Mouse (Mus musculus): ENCODE measurements around the gene Slfn1. TPM values are rescaled to one million over a fixed set of nuclear protein-coding genes. Genes with fewer than 3 reads are reported as not detected.

Slfn1 gene
- polyA plus RNA-seq (2015; fragmentation: Nextera tagmentation; extraction: Ambion mirVana), result 0.10 TPM in 1 of 2 replicates, not detected in the other

GRCm38 (mm10) chr11:83116597-83117227, at the start of gene Slfn1:
Slfn1 (plus strand) TSS chr11:83116849.
- Histone ChIP-seq H3K36me3 (no peaks in the 10 kb centered on the region), H3K9me3 (no peaks in the 10 kb centered on the region), H3K4me1 (no peaks in the 10 kb centered on the region), H3K4me2 (replicated peaks) (no peak within 1 kb of the TSS), H3K9ac (no peak within 1 kb of the TSS), H3K27me3 (no peaks in the 10 kb centered on the region), H3K4me3 (no peak within 1 kb of the TSS), H3K27ac (no peak within 1 kb of the TSS)
- ATAC-seq (ENCODE audit: low FRiP score, low read depth), result no peak
- 86% methylated on average over 13 of the region's 13 CpGs for WGBS

GRCm38 (mm10) chr11:83067982-83068694, 48.5 kb upstream of the Slfn1 start:
- Histone ChIP-seq H3K27ac (no peak overlapping the region), H3K27me3 (peaks cover 11% of the 10 kb centered on the region; the same call in 1 of the 2 replicates), H3K9ac (no peak overlapping the region), H3K4me3 (no peak overlapping the region), H3K4me1 (peaks cover 2% of the 10 kb centered on the region; the same call in 1 of the 2 replicates), H3K36me3 (no peaks in the 10 kb centered on the region), H3K9me3 (no peaks in the 10 kb centered on the region), H3K4me2 (replicated peaks) (no peak overlapping the region)
- ATAC-seq (ENCODE audit: low FRiP score, low read depth), result no peak
- 70% methylated on average over 4 of the region's 4 CpGs for WGBS

GRCm38 (mm10) chr11:83070321-83070970, 46.2 kb upstream of the Slfn1 start:
- Histone ChIP-seq H3K9ac (no peak overlapping the region), H3K27me3 (peaks cover 7% of the 10 kb centered on the region; the same call in 1 of the 2 replicates), H3K4me1 (peaks cover 2% of the 10 kb centered on the region; the same call in 1 of the 2 replicates), H3K27ac (no peak overlapping the region), H3K4me2 (replicated peaks) (no peak overlapping the region), H3K9me3 (no peaks in the 10 kb centered on the region), H3K36me3 (no peaks in the 10 kb centered on the region), H3K4me3 (no peak overlapping the region)
- no peak for ATAC-seq (ENCODE audit: low FRiP score, low read depth)
- WGBS, result 83% methylated on average over 15 of the region's 15 CpGs

- Histone ChIP-seq H3K4me2 (replicated peaks) (no peak overlapping the region), H3K9me3 (no peaks in the 10 kb centered on the region; the same call in 1 of the 2 replicates), H3K27ac (no peak overlapping the region), H3K27me3 (no peaks in the 10 kb centered on the region), H3K4me3 (no peak overlapping the region), H3K4me1 (no peaks in the 10 kb centered on the region), H3K36me3 (no peaks in the 10 kb centered on the region), H3K9ac (no peak overlapping the region)
- ATAC-seq (ENCODE audit: low FRiP score, low read depth), result no peak
- WGBS, result 73% methylated on average over 3 of the region's 3 CpGs
Measured at GRCm38 (mm10) chr11:83077714-83078422, 38.8 kb upstream of the Slfn1 start.

GRCm38 (mm10) chr11:83078423-83079140, 38.1 kb upstream of the Slfn1 start:
- H3K9me3 ChIP-seq, result no peaks in the 10 kb centered on the region; the same call in 1 of the 2 replicates
- H3K4me1 ChIP-seq, result no peaks in the 10 kb centered on the region
- WGBS, result 81% methylated on average over 5 of the region's 5 CpGs
- no peak overlapping the region for H3K4me3 ChIP-seq
- no peak overlapping the region for H3K4me2 ChIP-seq (replicated peaks)
- H3K36me3 ChIP-seq, result no peaks in the 10 kb centered on the region
- H3K9ac ChIP-seq, result no peak overlapping the region
- H3K27me3 ChIP-seq, result no peaks in the 10 kb centered on the region
- no peak overlapping the region for H3K27ac ChIP-seq
- no peak for ATAC-seq (ENCODE audit: low FRiP score, low read depth)

GRCm38 (mm10) chr11:83079487-83080199, 37.0 kb upstream of the Slfn1 start:
- no peak overlapping the region for H3K27ac ChIP-seq
- no peak overlapping the region for H3K4me2 ChIP-seq (replicated peaks)
- no peak overlapping the region for H3K4me3 ChIP-seq
- H3K9ac ChIP-seq, result no peak overlapping the region
- H3K9me3 ChIP-seq, result no peaks in the 10 kb centered on the region; the same call in 1 of the 2 replicates
- 82% methylated on average over 9 of the region's 9 CpGs for WGBS
- no peaks in the 10 kb centered on the region for H3K4me1 ChIP-seq
- no peaks in the 10 kb centered on the region for H3K27me3 ChIP-seq
- no peak for ATAC-seq (ENCODE audit: low FRiP score, low read depth)
- H3K36me3 ChIP-seq, result no peaks in the 10 kb centered on the region

GRCm38 (mm10) chr11:83082741-83083473, 33.7 kb upstream of the Slfn1 start:
- Histone ChIP-seq H3K27me3 (no peaks in the 10 kb centered on the region), H3K36me3 (no peaks in the 10 kb centered on the region), H3K4me1 (no peaks in the 10 kb centered on the region), H3K4me3 (no peak overlapping the region), H3K9me3 (no peaks in the 10 kb centered on the region; the same call in 1 of the 2 replicates), H3K27ac (no peak overlapping the region), H3K4me2 (replicated peaks) (no peak overlapping the region), H3K9ac (no peak overlapping the region)
- WGBS, result 64% methylated on average over 7 of the region's 7 CpGs
- no peak for ATAC-seq (ENCODE audit: low FRiP score, low read depth)

- Histone ChIP-seq H3K27me3 (no peaks in the 10 kb centered on the region), H3K4me3 (no peak overlapping the region), H3K36me3 (no peaks in the 10 kb centered on the region), H3K9me3 (no peaks in the 10 kb centered on the region; the same call in 1 of the 2 replicates), H3K4me1 (no peaks in the 10 kb centered on the region), H3K27ac (no peak overlapping the region), H3K9ac (no peak overlapping the region), H3K4me2 (replicated peaks) (no peak overlapping the region)
- no peak for ATAC-seq (ENCODE audit: low FRiP score, low read depth)
- 94% methylated on average over 2 of the region's 2 CpGs for WGBS
Measured at GRCm38 (mm10) chr11:83084161-83084560, 32.5 kb upstream of the Slfn1 start.

- Histone ChIP-seq H3K9me3 (no peaks in the 10 kb centered on the region; the same call in 1 of the 2 replicates), H3K4me2 (replicated peaks) (no peak overlapping the region), H3K4me1 (no peaks in the 10 kb centered on the region), H3K27ac (no peak overlapping the region), H3K36me3 (no peaks in the 10 kb centered on the region), H3K4me3 (no peak overlapping the region), H3K9ac (no peak overlapping the region), H3K27me3 (no peaks in the 10 kb centered on the region)
- no peak for ATAC-seq (ENCODE audit: low FRiP score, low read depth)
- WGBS, result 90% methylated on average over 10 of the region's 10 CpGs
Measured at GRCm38 (mm10) chr11:83084761-83085160, 31.9 kb upstream of the Slfn1 start.

- Histone ChIP-seq H3K27ac (no peak overlapping the region), H3K4me1 (no peaks in the 10 kb centered on the region), H3K27me3 (no peaks in the 10 kb centered on the region), H3K4me3 (no peak overlapping the region), H3K9me3 (no peaks in the 10 kb centered on the region), H3K9ac (no peak overlapping the region), H3K4me2 (replicated peaks) (no peak overlapping the region), H3K36me3 (no peaks in the 10 kb centered on the region)
- no peak for ATAC-seq (ENCODE audit: low FRiP score, low read depth)
- 44% methylated on average over 2 of the region's 2 CpGs for WGBS
Measured at GRCm38 (mm10) chr11:83115138-83115537, 1.5 kb upstream of the Slfn1 start.
